Mouse (Mus musculus): ENCODE results near the gene Pnpla7.

The Pnpla7 gene

DNA sequence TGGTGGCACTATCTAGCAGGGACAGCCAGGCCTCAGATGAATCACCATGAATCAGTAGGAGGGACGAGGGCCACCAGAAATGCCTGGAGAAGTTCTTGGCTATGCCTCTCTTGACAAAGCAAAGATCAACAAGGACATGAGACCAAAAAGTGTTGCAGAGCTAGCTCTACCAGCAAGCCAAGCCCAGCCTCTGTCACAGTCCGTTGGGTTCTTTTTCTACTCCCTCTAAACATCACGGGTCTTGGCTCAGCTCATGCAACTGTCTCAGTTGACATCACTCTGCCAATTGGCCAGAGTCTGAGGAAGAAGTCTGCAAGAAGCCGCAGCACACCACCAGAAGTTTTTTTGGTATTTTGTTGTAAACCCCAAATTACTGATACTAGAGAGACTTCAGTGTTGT lies 99.7 kb downstream of the Pnpla7 start:
- DNase-seq: peak; percentile 37 to 69

DNA sequence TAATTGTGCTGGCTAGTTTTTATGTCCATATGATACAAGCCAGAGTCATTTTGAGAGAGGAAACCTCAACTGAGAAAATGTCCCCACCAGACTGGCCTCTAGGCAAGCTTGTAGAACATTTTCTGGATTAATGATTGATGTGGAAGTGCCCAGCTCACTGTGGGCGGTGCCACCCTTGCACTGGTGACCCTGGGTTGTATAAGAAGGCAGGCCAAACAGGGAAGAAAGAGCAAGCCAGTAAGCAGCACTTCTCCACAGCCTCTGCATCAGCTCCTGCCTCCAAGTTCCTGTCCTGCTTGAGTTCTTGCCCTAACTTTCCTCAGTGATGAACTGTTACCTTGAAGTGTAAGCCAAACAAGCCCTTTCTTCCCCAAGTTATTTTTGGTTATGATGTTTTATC lies 103.1 kb downstream of the Pnpla7 start:
- peak; percentile 44 to 69 for DNase-seq

DNA sequence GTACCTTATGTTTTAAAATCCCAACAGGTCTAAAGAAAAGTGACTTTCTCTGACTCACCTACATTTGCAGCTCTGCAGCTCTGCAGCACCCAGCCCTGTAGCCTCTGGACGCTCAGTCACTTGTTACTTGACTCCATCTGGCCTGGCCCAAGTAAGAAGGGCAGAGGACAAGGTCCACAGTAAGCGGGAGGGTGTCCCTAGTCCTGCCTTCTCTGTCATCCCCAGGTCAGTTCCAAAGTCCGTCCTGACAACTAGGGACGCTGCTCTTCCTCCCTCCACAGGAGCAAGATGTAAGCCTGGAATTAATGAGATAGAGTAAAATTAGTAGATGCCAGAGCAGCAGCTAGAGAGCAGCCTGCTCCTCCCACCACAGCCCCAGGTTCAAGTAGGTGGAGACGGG lies 104.2 kb downstream of the Pnpla7 start, which contains the start of gene Entpd8:
Gene Entpd8 (plus strand): TSS at position 229 of the 400 bp plus-strand sequence.
- DNase-seq: peak in 1 of 2 experiments; percentile 57

DNA sequence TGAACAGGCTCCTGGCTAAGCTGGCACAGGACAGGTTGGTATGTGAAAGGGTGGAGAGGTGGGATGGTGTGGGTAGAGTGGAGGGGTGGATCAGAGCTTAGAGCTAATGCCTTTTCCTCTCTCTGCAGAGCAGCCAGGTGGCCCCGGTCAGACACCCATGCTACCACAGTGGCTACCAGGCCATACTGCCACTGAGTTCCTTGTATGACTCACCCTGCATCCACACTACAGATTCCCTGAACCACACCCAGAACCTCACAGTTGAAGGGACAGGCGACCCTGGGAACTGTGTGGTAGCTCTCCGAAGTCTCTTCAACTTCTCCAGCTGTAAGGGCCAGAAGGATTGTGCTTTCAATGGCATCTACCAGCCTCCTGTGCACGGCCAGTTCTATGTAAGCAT lies 107.9 kb downstream of the Pnpla7 start:
- no peak for DNase-seq

GRCm38 (mm10) chr2:25085571-25085970 lies 109.7 kb downstream of the Pnpla7 start:
- DNase-seq: no peak

GRCm38 (mm10) chr2:25087842-25088241 lies 112.0 kb downstream of the Pnpla7 start:
- DNase-seq: no peak

DNA sequence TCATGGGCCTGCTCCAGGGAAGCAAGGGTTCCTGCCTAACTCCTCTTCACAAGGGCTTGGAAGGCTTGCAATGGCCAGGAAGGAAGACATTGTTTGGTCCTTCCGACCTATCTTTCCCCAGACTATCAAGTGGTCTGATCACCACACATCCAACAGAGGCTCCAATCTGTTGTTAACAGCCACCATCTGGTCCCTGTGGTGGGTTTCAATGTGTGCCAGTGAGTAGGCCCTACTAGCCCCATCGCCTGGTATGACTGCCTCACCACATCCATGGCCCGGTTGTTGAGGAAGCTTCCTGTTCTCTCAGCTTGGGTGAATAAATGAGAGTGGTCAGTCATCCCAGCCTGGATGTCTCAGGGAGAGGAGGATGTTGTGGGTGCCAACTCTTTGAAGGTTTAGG lies 112.8 kb downstream of the Pnpla7 start:
- no peak for DNase-seq

DNA sequence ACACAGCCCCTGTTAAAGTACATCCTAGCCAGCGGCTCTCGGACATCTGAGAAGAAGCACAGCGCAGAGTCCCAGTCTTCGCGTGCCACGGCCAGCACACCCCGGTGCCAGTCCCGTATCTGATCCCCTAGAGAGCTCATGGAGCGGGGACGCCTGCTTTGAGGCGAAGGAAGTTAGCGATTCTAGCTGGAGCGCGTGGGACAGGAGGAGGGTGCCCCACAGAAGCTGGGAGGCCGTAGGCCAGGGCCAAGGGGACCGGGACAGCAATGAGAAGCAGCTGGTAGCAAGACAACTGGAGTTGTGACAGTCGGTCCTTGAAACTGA lies 118.9 kb downstream of the Pnpla7 start:
- no peak for DNase-seq

DNA sequence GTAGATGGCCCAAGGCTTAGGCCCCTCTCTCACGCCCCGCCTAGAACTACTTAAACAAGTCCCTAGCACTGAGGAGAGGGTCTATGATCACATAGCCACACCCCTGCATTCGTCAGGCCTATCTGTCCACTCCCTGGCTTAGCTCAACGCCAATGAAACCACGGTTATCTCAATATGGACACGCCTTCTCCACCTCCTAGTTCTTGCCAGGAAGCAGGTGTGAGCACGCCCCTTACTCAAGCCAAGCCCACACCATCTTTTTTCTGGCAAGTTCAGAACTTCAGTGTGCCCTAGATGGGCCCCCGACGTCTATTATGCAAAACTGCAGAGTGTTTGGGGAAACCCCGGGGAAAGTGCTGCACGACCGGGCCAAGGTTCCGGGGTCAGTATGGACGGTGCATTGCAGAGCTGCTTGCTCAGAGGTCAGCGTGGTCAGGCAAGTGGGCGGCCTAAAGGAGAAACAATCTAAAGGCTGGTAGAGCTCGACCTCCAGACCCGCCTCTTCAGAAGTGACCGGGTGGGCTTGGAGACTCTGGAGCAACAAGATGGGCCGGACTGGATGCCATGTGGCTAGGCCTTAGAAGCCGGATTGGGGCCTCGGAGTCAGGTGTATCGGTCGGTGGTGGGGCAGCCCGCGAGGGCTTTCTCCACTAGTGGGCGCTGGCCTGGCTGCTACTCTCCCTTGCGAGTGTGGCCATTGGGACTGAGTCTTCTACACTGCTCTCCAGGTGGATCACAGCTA lies 119.4 kb downstream of the Pnpla7 start, which contains the start of gene Noxa1:
Gene Noxa1 (minus strand): TSS at position 41 of the 742 bp plus-strand sequence.
- DNase-seq: peak in 1 of 2 experiments; percentile 31

DNA sequence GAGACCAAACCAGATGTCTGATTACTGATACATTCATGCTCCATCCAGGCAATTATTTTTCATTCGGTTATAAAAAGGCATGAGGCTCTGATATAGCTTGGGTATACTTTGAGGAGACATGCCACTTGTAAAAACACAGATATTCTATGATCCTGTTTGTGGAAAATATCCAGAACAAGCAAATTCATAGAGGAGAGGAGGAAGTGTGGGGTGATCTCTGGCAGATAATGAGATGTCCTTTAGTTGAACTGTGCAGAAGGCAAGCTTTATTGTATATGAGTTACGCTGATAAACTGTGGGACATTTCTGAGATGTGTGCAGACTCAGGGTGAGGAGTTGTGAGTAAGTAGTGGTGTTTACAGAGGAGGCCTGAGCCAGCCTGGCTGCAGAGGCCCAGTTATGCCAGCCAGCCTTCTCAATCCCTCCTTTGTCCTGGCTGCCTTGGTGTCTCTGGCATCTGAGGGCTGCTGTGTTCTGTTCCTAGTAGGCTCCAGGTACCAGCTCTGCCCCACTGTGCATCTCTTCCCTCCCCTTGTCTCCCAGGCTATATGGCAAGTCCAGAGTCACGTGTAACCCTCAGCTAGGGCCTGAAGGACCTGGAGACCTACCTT lies 122.3 kb downstream of the Pnpla7 start:
- DNase-seq: no peak

GRCm38 (mm10) chr2:25098956-25099355 lies 123.1 kb downstream of the Pnpla7 start:
- DNase-seq: peak; percentile 65 to 73

DNA sequence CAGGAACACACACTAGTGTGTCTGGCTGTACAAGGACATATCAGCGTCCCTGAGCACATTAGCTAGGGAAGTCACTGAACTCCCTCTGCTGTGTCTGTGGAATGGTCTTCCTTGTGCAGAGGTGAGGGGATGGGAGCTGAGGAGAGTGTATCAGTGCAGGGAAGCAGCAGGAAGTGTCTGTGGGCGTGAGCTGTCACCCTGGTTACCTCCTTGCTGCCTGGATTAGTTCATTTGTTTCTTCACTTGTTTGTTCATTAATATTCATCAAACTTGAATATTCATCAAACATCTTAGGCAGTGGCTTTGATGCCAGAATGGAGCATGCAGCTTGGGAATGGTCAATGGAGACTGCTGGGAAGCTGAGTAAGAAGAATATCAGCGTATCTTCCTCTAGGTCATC lies 123.9 kb downstream of the Pnpla7 start:
- DNase-seq: no peak
